Mouse (Mus musculus): ENCODE measurements around the gene Ldlrad3. TPM values are rescaled to one million over a fixed set of nuclear protein-coding genes. Genes with fewer than 3 reads are reported as not detected.

The Ldlrad3 gene
- polyA plus RNA-seq, 1 experiment from 2014 or later, result 11.7 TPM

- H3K9me3 ChIP-seq (replicated peaks), result no peaks in the 10 kb centered on the region
These were observed 220.7 kb downstream of the Ldlrad3 start for GRCm38 (mm10) chr2:101965515-101965914.

DNA sequence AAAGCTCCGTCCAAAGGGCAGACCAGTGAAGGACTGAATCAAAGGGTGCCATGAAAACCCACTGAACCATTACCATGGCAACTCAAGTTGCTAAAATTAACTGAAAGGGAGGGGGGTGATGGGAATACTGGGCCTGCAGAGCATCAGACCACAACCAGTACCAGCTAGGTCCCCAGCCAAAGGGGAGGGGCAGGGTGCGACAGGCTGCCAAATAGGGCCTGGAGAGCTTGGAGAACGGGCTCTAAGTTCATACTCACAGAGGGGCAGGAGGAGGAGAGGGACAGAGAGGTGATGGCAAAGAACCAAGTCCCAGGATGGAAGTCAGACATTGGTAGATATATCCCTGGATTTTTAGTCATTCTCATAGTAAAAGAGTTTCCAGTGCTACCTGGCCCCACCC, 222.8 kb downstream of the Ldlrad3 start:
- 69% methylated on average over 3 of the region's 3 CpGs for WGBS
- no peak for ATAC-seq (replicated peaks; ENCODE audit: insufficient number of reproducible peaks, insufficient read depth, low FRiP score, low read depth)
- H3K4me2 ChIP-seq, result no peak overlapping the region
- H3K4me1 ChIP-seq (replicated peaks), result peaks cover 13% of the 10 kb centered on the region
- no peaks in the 10 kb centered on the region for H3K27me3 ChIP-seq
- H3K27ac ChIP-seq, result no peak overlapping the region
- H3K9ac ChIP-seq, result no peak overlapping the region
- no peaks in the 10 kb centered on the region for H3K36me3 ChIP-seq
- H3K9me3 ChIP-seq (replicated peaks), result no peaks in the 10 kb centered on the region
- no peak overlapping the region for H3K4me3 ChIP-seq

More at GRCm38 (mm10) chr2:101965515-101965914, 220.7 kb downstream of the Ldlrad3 start:
- Histone ChIP-seq H3K4me2 (no peak overlapping the region), H3K27ac (no peak overlapping the region), H3K4me1 (replicated peaks) (peaks cover 13% of the 10 kb centered on the region), H3K4me3 (no peak overlapping the region), H3K9ac (no peak overlapping the region), H3K36me3 (no peaks in the 10 kb centered on the region), H3K27me3 (no peaks in the 10 kb centered on the region)
- 64% methylated on average over 5 of the region's 5 CpGs for WGBS
- no peak for ATAC-seq (replicated peaks; ENCODE audit: insufficient number of reproducible peaks, insufficient read depth, low FRiP score, low read depth)

- no peaks in the 10 kb centered on the region for H3K27me3 ChIP-seq
- no peak for ATAC-seq (replicated peaks; ENCODE audit: insufficient number of reproducible peaks, insufficient read depth, low FRiP score, low read depth)
- WGBS, result 80% methylated on average over 7 of the region's 7 CpGs
These were observed 223.8 kb downstream of the Ldlrad3 start for GRCm38 (mm10) chr2:101962349-101962748.

GRCm38 (mm10) chr2:101961391-101961790, 224.8 kb downstream of the Ldlrad3 start:
- H3K9ac ChIP-seq, result no peak overlapping the region
- no peak for ATAC-seq (replicated peaks; ENCODE audit: insufficient number of reproducible peaks, insufficient read depth, low FRiP score, low read depth)
- no peak overlapping the region for H3K4me2 ChIP-seq
- H3K9me3 ChIP-seq (replicated peaks), result no peaks in the 10 kb centered on the region
- 88% methylated on average over 1 of the region's 1 CpGs for WGBS
- H3K27ac ChIP-seq, result no peak overlapping the region
- no peaks in the 10 kb centered on the region for H3K27me3 ChIP-seq
- H3K4me1 ChIP-seq (replicated peaks), result 0 out of 2 replicates have a peak, but pooled peaks cover 4% of the 10 kb centered on the region
- no peak overlapping the region for H3K4me3 ChIP-seq
- no peaks in the 10 kb centered on the region for H3K36me3 ChIP-seq

More at GRCm38 (mm10) chr2:101962349-101962748, 223.8 kb downstream of the Ldlrad3 start:
- no peak overlapping the region for H3K4me3 ChIP-seq
- no peak overlapping the region for H3K9ac ChIP-seq
- no peak overlapping the region for H3K4me2 ChIP-seq
- no peaks in the 10 kb centered on the region for H3K36me3 ChIP-seq
- peaks cover 7% of the 10 kb centered on the region for H3K4me1 ChIP-seq (replicated peaks)
- H3K9me3 ChIP-seq (replicated peaks), result no peaks in the 10 kb centered on the region
- no peak overlapping the region for H3K27ac ChIP-seq

DNA sequence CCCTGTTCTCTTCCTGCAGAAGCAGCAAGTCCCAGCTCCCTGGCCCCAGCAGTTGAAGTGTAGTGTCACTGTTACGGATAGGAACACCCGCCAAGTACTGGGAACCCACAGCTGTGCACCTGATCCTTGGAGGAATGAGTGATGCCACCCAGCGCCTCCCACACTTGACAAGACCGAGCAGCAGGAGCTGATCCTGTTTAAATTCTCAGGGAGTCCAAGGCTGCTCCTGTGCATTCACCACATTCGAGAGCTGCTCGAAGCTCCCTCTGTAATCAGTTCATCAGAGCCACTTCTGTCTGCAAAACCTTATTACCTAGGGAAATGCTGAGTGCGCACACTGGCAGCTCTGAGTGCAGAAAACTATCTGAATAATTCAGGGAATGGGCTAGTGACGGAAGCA, 225.5 kb downstream of the Ldlrad3 start:
- ATAC-seq (replicated peaks; ENCODE audit: insufficient number of reproducible peaks, insufficient read depth, low FRiP score, low read depth), result no peak
- H3K9me3 ChIP-seq (replicated peaks), result no peaks in the 10 kb centered on the region
- H3K27me3 ChIP-seq, result no peaks in the 10 kb centered on the region
- WGBS, result 64% methylated on average over 8 of the region's 8 CpGs
- H3K9ac ChIP-seq, result no peak overlapping the region
- no peak overlapping the region for H3K4me2 ChIP-seq
- no peak overlapping the region for H3K27ac ChIP-seq
- H3K4me3 ChIP-seq, result no peak overlapping the region
- no peaks in the 10 kb centered on the region for H3K36me3 ChIP-seq
- 0 out of 2 replicates have a peak, but pooled peaks cover 7% of the 10 kb centered on the region for H3K4me1 ChIP-seq (replicated peaks)

- H3K27ac ChIP-seq, result no peak overlapping the region
- H3K9ac ChIP-seq, result no peak overlapping the region
- 0 out of 2 replicates have a peak, but pooled peaks cover 7% of the 10 kb centered on the region for H3K4me1 ChIP-seq (replicated peaks)
- H3K27me3 ChIP-seq, result no peaks in the 10 kb centered on the region
- no peak overlapping the region for H3K4me3 ChIP-seq
- no peak for ATAC-seq (replicated peaks; ENCODE audit: insufficient number of reproducible peaks, insufficient read depth, low FRiP score, low read depth)
- peaks cover 7% of the 10 kb centered on the region; the same call in 1 of the 2 replicates for H3K36me3 ChIP-seq
- no peak overlapping the region for H3K4me2 ChIP-seq
- H3K9me3 ChIP-seq (replicated peaks), result no peaks in the 10 kb centered on the region
- 58% methylated on average over 10 of the region's 10 CpGs for WGBS
These were observed 230.1 kb downstream of the Ldlrad3 start for GRCm38 (mm10) chr2:101956125-101956524.

GRCm38 (mm10) chr2:101952951-101953361, 233.2 kb downstream of the Ldlrad3 start:
- 88% methylated on average over 8 of the region's 8 CpGs for WGBS
- H3K4me2 ChIP-seq, result no peak overlapping the region
- no peak overlapping the region for H3K4me3 ChIP-seq
- ATAC-seq (replicated peaks; ENCODE audit: insufficient number of reproducible peaks, insufficient read depth, low FRiP score, low read depth), result no peak
- H3K9ac ChIP-seq, result no peak overlapping the region
- H3K4me1 ChIP-seq (replicated peaks), result 0 out of 2 replicates have a peak, but pooled peaks cover 4% of the 10 kb centered on the region
- no peak overlapping the region for H3K27ac ChIP-seq
- peaks cover 7% of the 10 kb centered on the region; the same call in 1 of the 2 replicates for H3K36me3 ChIP-seq
- no peaks in the 10 kb centered on the region for H3K27me3 ChIP-seq
- H3K9me3 ChIP-seq (replicated peaks), result no peaks in the 10 kb centered on the region

GRCm38 (mm10) chr2:101950716-101951520, 235.3 kb downstream of the Ldlrad3 start:
- H3K27ac ChIP-seq, result no peak overlapping the region
- H3K4me1 ChIP-seq (replicated peaks), result no peaks in the 10 kb centered on the region
- no peak overlapping the region for H3K4me2 ChIP-seq
- no peaks in the 10 kb centered on the region for H3K9me3 ChIP-seq (replicated peaks)
- no peak overlapping the region for H3K4me3 ChIP-seq
- no peak for ATAC-seq (replicated peaks; ENCODE audit: insufficient number of reproducible peaks, insufficient read depth, low FRiP score, low read depth)
- WGBS, result 77% methylated on average over 7 of the region's 7 CpGs
- no peak overlapping the region for H3K9ac ChIP-seq
- H3K36me3 ChIP-seq, result peaks cover 7% of the 10 kb centered on the region; the same call in 1 of the 2 replicates
- H3K27me3 ChIP-seq, result no peaks in the 10 kb centered on the region

DNA sequence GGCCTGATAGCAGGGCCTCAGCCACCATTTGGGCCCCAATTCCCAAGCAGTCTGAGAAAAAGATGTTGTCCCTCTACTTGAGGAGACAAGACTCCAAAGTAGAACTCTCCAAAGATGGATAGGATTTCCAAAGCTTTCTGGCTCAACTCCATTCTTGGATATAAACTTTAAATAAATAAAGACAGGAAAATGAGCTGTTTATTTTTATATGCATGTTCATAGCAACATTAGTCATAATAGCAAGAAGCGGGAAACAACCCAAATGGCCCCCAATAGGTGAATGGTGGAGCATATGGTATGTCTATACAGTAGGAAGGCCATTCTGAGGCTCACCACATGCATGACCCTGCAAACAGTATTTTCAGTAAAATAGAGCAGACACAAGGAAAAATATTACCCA, 251.2 kb downstream of the Ldlrad3 start:
- no peaks in the 10 kb centered on the region for H3K27me3 ChIP-seq
- H3K4me3 ChIP-seq, result no peak overlapping the region
- H3K4me2 ChIP-seq, result no peak overlapping the region
- H3K36me3 ChIP-seq, result no peaks in the 10 kb centered on the region
- ATAC-seq (replicated peaks; ENCODE audit: insufficient number of reproducible peaks, insufficient read depth, low FRiP score, low read depth), result no peak
- 87% methylated on average over 1 of the region's 1 CpGs for WGBS
- H3K9me3 ChIP-seq (replicated peaks), result no peaks in the 10 kb centered on the region
- no peak overlapping the region for H3K27ac ChIP-seq
- H3K9ac ChIP-seq, result no peak overlapping the region
- no peaks in the 10 kb centered on the region for H3K4me1 ChIP-seq (replicated peaks)

DNA sequence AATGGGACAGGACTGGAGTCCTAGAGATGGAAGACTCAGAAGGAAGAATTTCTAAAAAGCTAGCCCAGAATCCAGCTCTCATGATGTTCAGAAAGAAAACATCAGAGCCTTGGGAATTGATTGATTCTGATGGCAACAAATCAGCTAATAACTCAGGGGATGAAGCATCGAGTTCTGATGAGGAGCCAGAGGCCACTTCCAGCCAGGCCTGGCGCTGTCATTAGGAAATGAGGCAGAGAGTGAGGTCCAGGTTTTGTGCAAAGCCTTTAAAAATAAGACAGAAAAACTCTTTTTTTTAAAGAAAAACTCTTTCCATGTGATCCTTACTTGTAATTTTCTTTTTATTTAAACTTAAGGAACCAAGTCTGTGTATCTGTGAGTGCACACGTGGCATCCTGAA, 252.9 kb downstream of the Ldlrad3 start:
- ATAC-seq (replicated peaks; ENCODE audit: insufficient number of reproducible peaks, insufficient read depth, low FRiP score, low read depth), result no peak
- no peak overlapping the region for H3K4me2 ChIP-seq
- no peak overlapping the region for H3K4me3 ChIP-seq
- H3K9me3 ChIP-seq (replicated peaks), result no peaks in the 10 kb centered on the region
- H3K27ac ChIP-seq, result no peak overlapping the region
- H3K27me3 ChIP-seq, result no peaks in the 10 kb centered on the region
- WGBS, result 82% methylated on average over 3 of the region's 3 CpGs
- no peaks in the 10 kb centered on the region for H3K4me1 ChIP-seq (replicated peaks)
- H3K9ac ChIP-seq, result no peak overlapping the region
- no peaks in the 10 kb centered on the region for H3K36me3 ChIP-seq

GRCm38 (mm10) chr2:101932169-101932936, 253.8 kb downstream of the Ldlrad3 start:
- H3K36me3 ChIP-seq, result no peaks in the 10 kb centered on the region
- ATAC-seq (replicated peaks; ENCODE audit: insufficient number of reproducible peaks, insufficient read depth, low FRiP score, low read depth), result no peak
- H3K27ac ChIP-seq, result no peak overlapping the region
- no peaks in the 10 kb centered on the region for H3K9me3 ChIP-seq (replicated peaks)
- 80% methylated on average over 14 of the region's 14 CpGs for WGBS
- no peak overlapping the region for H3K9ac ChIP-seq
- H3K27me3 ChIP-seq, result no peaks in the 10 kb centered on the region
- no peaks in the 10 kb centered on the region for H3K4me1 ChIP-seq (replicated peaks)
- no peak overlapping the region for H3K4me2 ChIP-seq
- no peak overlapping the region for H3K4me3 ChIP-seq

Data from heart, embryonic 15.5 days (tissue).